Mouse (Mus musculus): ENCODE data around the gene Ptprk.

Ptprk gene

GRCm38 (mm10) chr10:28297531-28297930 is 222.9 kb downstream of the Ptprk start:
- DNase-seq (ENCODE audit: low read depth), result no peak

- DNase-seq (ENCODE audit: low read depth), result no peak
Measured at GRCm38 (mm10) chr10:28299207-28299606, 224.6 kb downstream of the Ptprk start.

GRCm38 (mm10) chr10:28303856-28304255 is 229.2 kb downstream of the Ptprk start:
- DNase-seq (ENCODE audit: low read depth), result no peak

- no peak for DNase-seq (ENCODE audit: low read depth)
Measured at GRCm38 (mm10) chr10:28304292-28304875, 229.8 kb downstream of the Ptprk start.

GRCm38 (mm10) chr10:28306451-28307086 is 231.9 kb downstream of the Ptprk start:
- DNase-seq (ENCODE audit: low read depth), result no peak

GRCm38 (mm10) chr10:28311369-28311768 is 236.7 kb downstream of the Ptprk start:
- DNase-seq (ENCODE audit: low read depth), result no peak

- no peak for DNase-seq (ENCODE audit: low read depth)
Measured at GRCm38 (mm10) chr10:28322995-28323394, 248.4 kb downstream of the Ptprk start.

GRCm38 (mm10) chr10:28335232-28335631 is 260.6 kb downstream of the Ptprk start:
- DNase-seq (ENCODE audit: low read depth), result no peak

- DNase-seq (ENCODE audit: low read depth), result no peak
Measured at GRCm38 (mm10) chr10:28338536-28338935, 263.9 kb downstream of the Ptprk start.

GRCm38 (mm10) chr10:28345196-28345681 is 270.6 kb downstream of the Ptprk start:
- no peak for DNase-seq (ENCODE audit: low read depth)

GRCm38 (mm10) chr10:28365291-28365690 is 290.7 kb downstream of the Ptprk start:
- DNase-seq (ENCODE audit: low read depth), result no peak

GRCm38 (mm10) chr10:28366065-28366677 is 291.6 kb downstream of the Ptprk start:
- no peak for DNase-seq (ENCODE audit: low read depth)

- DNase-seq (ENCODE audit: low read depth), result no peak
Measured at GRCm38 (mm10) chr10:28369808-28370207, 295.2 kb downstream of the Ptprk start.

GRCm38 (mm10) chr10:28374874-28375273 is 300.3 kb downstream of the Ptprk start:
- no peak for DNase-seq (ENCODE audit: low read depth)

- no peak for DNase-seq (ENCODE audit: low read depth)
Measured at GRCm38 (mm10) chr10:28379752-28380488, 305.3 kb downstream of the Ptprk start.

- DNase-seq (ENCODE audit: low read depth), result no peak
Measured at GRCm38 (mm10) chr10:28387563-28388222, 313.1 kb downstream of the Ptprk start.

GRCm38 (mm10) chr10:28391168-28391567 is 316.5 kb downstream of the Ptprk start:
- DNase-seq (ENCODE audit: low read depth), result no peak

GRCm38 (mm10) chr10:28395610-28396519 is 321.2 kb downstream of the Ptprk start:
- DNase-seq (ENCODE audit: low read depth), result no peak

- DNase-seq (ENCODE audit: low read depth), result no peak
Measured at GRCm38 (mm10) chr10:28396520-28396915, 321.9 kb downstream of the Ptprk start.

GRCm38 (mm10) chr10:28401796-28402195 is 327.2 kb downstream of the Ptprk start:
- no peak for DNase-seq (ENCODE audit: low read depth)

- DNase-seq (ENCODE audit: low read depth), result no peak
Measured at GRCm38 (mm10) chr10:28408980-28409379, 334.4 kb downstream of the Ptprk start.

Data from c-Kit-positive CD71-positive TER-119-negative erythroid progenitor cells, embryonic 14.5 days (primary cell).